Mouse (Mus musculus): ENCODE results near the gene Sh3gl2.

Sh3gl2 gene

DNA sequence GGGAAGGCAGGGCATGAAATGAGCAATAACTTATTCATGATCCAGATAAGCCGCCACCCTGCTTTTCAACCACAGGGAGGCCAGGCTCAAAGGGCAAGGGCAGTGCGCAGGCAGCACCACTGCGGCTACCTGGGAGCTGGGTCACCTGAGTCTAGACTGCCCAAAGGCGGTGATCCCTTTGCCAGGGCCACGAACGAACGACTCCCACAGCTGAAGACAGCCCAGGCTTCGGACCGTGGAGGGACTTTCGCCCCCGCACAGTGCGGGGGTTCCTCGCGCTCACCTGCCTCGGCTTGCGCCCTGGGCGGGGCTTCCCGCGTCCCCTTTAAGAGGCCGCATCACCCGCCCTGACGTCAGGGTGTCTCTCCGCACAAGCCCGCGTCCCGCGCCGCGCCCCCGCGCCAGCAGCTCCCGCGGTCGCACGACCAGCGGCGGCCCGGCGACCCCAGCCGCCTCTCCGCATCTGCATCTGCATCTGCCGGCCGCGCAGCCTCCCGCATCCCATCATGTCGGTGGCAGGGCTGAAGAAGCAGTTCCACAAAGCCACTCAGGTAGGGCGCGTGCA, at the start of gene Sh3gl2:
TSS of gene Sh3gl2 (plus strand) at position 56 of the 565 bp plus-strand sequence.
- DNase-seq: peak; percentile 87

DNA sequence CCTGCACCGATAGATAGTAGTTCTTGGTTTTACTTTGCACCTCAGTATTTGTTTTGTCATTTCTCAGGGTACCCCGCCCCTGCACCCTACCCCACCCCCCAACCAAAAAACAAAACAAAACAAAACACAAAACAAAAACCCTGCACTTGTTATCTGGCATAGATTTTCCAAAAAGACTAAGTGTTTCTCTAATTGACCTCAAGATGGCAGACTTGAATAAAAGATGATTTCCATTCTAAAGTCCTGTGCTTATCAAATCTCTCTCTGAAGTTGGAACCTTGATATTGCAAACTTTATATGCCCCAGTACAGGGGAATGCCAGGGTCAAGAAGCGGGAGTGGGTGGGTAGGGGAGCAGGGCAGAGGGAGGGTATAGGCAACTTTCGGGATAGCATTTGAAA, 43.8 kb upstream of the Sh3gl2 start:
- no peak for DNase-seq

DNA sequence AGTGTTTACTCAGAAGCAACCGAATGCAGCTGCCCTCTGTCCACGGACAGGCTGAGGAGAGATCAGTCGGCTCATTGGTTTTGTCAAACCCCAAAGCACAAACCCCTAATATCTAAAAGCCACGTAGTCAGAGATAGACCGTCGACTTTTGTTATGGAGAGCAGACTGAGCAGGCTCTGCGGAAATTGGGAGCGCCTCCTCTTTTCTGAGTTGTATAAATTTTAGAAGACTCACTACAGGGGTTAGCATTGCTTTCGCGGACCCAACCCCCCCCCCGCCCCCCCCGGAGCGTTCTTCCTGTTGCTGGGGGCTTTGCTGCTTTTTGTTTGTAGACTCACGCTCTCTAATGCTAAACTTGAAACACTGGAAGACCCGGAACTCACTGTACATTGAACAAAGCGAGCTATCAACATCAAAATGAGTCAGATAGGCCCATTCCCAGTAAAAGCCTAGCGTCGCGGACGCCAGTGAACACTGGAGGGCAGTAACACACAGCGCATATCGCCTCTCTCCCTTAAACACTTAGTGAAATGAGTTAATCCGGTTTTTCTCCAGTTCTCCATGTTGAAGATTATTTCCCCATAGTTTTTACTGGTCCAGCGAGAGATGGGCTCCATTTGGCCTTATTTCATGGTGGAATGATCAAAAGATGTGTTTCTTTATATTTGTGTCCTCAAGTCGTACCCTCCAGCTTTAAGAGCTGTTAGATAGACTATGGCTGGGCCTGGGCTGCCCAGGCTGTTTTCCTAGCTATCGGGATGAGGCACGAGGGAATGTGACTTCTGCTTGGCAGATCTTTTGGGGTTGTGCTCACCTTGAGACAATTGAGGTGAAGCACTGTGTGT, 42.2 kb upstream of the Sh3gl2 start:
- DNase-seq: no peak

DNA sequence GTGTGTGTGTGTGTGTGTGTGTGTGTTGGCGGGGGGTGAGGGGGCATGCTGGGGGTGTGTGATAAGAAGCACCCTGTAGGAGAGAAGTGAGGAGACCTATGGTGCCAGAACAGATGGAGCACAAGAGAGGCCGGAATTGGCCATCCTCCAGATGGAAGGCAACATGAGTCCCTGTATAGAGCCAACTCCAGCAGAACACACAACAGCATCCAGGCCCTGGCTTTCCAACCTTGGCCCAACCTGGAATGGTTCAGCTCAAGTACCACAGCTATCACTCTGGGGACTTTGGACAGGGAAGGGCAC, 41.7 kb upstream of the Sh3gl2 start:
- no peak for DNase-seq

DNA sequence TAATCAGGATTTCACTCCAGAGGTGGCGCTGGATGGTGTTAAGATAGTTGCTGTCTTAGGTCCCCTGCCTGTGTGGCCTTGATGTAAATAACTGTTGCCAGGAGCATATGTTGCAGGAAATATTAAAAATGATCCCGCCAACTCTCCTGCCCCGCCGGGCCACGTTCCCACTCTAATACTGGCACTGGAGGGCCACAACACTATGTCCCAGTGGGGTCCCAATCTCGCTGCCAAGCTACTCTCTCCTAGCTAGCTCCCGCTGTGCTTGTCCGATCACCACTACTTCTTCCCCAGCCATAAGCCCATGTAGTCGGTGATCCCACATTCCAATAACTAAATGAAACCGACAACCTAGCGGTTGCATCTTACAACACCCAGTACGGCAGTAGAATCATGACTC, 36.9 kb upstream of the Sh3gl2 start:
- DNase-seq: no peak

DNA sequence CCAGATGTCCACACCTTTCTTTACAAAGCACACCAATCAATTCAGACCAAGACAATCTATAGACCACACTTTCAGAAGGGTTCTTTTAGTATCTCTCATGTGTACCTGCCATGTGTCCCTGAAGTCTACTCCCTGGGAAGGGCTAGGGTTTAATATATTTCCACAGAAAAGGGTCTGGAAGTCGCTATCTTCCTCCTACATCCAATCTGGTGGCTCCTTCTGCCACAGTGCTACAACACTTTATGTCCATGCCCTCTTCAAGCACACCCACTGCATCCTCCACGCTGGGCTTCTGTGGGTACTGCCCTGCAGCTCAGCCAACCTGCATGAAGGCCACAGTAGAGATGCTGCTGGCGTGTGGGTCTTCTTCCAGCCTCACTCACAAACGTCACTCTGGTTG, 29.5 kb upstream of the Sh3gl2 start:
- DNase-seq: no peak

DNA sequence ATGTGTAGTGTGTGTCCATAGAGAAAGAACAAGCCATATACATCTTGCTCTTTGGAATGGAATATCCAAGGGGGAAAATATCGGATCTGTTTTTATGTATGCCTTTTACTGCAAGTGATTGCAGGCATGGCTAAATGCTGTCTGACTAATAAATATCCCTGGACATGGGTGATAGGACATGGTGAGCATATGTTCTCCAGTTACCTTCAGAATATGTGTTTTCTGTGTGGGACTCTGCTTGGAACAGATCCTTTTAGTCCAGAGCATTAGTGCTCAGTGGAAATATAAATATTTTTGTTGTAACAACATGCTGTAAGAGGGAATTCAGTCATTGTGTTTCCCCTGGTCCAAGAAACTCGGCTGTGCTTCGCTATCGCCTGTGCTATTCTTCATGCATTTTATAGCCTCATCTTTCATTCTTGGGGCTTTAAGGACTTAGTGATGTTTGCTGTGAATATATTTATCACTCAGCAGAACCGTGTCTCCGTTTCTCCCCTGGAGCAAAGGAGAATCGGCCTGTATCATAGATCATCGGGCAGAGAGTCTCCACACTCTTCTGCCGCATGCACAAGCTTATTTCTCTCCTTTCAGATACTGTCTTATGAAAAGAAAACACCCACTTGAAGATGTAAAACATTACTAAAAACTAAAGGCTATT, 26.4 kb upstream of the Sh3gl2 start:
- DNase-seq: no peak

DNA sequence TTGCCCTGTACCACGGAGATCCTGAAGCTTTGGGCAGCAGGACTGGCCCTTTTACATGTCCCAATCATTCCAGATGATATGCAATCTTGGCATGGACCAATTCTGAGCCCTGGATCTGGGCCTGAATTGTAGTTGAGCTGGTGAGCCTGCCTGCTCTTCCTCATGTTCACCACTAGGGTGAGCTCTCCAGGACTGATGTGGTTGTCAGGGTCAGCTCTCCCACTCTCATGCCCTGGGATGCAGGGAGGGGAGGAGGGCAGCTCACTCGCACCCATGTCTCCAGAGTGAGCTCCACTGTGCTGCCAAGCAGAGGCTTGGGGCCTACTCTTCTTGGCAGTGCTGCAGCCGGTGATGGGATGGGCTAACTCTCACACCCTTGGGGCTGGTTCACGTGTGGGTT, 18.9 kb upstream of the Sh3gl2 start:
- no peak for DNase-seq

DNA sequence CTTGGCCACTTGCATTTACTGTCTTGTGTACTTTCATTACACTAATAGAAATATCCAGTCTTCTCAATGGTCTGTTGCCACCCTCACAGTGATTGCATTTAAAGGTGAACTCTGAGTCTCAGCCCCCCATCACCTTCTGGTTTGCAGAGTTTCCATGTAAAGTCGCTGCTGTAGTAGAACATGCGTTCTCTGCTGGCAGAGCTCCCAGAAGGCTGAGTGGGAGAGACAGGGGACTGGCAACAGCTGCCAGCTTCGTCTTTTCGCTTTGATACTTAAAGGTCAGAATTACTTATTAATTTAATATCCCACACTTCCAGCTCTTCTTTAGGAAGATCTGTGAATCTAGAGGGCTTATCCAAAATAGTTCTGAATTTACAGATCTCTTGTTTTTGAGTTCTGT, 8.7 kb upstream of the Sh3gl2 start:
- DNase-seq: no peak

DNA sequence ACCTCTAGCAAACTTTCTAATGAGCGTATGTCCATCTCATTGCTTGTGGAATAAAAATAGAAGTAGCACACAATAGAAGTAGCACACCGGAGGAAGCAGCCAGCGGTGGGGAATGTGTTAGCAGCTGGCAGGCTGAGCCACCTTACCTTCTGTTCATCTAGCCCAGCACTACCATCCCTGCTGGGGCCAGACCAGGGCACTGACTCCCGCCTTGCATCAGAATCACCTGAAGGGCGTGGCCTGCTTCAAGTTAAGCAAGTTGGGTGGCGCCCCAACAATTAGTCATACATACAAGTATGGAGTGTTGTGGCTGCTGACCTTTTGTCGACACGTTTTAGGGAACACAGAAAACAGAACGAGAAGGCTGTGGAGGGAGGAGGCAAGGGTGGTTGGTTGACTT, 6.5 kb upstream of the Sh3gl2 start:
- DNase-seq: no peak

DNA sequence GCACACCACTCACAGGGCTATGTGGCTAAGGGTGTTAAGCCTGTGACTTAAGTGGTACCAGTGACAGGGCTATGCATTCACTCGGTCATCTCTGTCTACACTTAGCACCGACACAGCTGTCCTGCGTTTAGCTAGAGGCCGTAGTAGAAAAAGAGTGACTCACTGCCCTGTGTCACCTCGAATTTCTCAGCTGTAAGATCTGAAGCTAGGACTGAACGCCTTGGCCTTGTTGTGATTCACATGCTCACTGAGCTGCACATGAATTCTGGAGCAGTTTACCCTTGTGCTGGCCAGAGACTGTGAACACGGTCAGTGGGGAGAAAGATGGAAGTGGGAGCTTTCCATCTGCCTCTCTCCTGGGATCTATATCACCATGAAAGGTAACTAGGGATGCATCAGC, 2.3 kb upstream of the Sh3gl2 start:
- peak; percentile 87 for DNase-seq

DNA sequence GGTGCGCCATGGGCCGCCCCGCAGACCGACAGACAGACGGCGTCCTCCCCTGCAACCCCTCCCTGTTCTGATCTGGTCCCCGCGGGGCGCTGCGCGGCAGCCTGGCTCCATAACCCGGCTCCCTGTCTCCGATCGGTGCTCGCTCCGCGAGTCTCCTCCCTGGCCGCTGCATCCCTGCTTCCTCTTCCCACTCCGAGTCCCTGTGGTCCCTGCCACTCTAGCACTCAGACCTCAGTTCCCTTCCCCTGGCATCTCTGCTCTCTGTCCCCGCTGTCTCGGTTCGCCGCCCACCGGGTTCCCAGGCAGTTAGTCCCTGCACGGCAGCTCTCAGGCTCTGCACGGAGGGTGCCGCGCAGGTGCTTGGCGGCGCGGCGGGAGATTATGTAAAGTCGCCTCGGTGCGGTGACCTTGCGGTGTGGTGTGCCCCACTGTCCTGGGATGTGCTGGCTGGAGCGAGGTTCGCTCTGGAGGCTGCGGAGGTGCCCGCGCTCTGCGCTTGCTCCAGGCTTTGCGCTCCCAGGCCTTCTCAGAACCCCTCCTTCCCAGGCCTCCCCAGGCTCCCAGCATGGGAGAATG, 798 bp downstream of the Sh3gl2 start:
- no peak for DNase-seq

DNA sequence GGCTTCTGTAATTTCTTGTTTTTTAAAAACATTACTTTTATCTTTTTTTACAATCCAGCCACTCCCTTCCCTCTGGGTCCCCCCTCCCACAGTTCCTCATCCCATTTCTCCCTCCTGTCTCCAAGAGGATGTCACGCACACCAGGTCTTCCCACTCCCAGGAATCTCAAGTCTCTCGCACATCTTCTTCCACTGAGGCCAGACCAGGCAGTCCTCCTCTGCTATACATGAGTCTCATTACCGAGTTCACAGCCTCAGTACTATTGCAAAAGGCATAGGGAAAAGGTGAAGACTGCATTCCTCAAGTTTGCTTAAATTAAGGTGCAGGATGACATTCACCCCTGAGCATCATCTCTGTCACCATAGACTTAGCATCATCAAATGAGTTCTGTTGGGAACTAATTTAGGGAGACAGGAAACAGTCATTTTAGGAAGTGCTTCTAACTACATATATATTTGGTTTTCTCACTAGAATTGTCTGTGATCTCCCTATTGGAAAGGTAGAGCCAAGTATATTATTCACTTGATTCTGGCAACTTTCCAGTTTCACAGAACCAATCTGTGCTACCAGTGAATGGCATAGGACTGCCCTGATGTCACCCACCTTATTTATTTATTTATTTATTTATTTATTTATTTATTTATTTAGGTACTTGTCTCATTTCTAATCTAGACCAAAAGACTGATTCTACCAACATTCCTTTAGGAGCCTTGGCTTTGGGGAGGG, 1.9 kb downstream of the Sh3gl2 start:
- DNase-seq: no peak

DNA sequence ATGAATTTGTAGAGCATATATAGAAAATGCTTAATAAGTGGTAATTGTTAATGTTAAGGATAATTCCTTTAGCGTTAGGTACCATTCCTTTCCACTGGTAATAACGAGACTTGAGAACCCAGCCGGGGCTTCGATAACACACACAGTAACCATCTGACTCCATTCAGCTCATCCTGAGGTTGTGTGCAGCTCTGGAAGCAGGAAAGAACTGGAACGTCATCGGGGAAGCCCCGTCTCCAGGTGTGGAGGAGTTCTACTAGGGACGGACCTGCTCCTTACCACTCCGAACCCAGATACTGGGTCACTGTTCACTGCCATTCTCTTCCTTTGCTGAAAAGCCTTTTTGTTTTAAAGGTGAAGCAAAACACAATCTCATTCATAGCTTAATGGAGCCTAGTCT, 2.6 kb downstream of the Sh3gl2 start:
- DNase-seq: no peak

DNA sequence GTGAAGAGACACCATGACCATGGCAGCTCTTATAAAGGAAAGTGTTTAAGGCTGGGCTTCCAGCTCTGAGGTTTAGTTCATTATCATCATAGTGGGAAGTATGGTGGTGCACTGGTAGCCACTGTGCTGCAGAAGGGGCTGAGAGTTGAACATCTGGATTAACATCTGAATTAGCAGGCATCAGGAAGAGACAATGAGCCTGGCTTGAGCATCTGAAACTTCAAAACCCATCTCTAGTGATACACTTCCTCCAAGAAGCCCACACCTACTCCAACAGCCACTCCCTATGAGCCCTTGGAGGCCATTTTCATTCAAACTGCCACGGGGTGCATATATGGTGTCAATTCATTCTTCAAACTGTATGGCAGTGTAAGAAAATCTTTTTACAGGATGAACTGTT, 3.6 kb downstream of the Sh3gl2 start:
- DNase-seq: no peak

DNA sequence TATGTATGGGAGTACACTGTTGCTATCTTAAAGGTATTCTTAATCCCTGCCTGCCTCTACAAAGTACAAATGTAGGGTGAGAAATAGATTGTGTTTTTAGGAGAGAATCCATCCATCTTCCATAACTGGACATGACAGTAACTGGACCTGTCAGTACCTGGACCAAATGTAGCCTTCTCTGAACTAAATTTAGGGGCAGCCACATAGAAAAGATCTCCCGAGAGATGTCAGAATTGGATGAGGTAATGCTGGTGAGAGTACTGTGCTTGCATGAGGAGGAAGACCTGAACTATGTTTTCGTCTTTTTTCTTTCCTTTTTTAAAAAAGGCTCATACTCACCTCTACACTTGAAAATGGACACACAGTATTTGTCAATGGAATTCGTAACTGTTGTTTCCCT, 6.0 kb downstream of the Sh3gl2 start:
- no peak for DNase-seq

DNA sequence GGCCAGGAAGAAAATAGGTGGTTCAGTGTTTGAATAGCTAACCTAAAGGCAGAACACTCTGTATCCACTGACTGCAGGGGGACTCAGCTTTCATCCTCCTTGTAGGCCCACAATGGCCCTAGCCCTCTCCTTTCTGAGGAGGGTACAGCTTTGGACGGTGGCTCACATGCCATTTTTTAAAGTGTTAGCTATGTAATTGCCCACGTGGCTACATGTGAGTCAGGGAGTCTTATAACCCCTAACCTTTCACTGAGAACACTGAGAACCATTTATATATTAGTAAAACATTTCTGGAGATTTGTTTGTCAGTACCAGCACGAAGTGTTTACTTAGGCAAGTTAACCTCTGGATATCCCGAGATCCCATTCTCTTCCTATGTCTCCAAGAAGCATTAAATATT, 12.1 kb downstream of the Sh3gl2 start:
- no peak for DNase-seq

DNA sequence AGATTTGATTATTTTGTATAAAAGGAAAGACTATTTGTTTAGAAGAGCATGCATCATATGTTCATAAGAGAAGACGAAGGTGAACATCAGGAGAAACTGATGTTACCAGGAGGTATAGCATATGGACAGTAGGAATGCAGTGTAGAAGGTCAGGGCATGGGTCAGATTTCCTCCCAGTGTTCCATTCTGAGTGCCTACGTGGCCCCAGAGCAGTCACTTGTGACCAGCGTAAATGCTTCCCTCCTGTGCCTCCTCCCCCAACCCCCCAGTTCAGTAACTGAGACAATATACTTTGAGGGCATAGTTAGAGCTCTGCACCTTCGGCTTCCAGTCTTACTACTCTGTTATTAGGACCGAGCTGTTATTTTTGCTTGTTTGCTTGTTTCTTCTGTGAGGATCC, 17.8 kb downstream of the Sh3gl2 start:
- no peak for DNase-seq

DNA sequence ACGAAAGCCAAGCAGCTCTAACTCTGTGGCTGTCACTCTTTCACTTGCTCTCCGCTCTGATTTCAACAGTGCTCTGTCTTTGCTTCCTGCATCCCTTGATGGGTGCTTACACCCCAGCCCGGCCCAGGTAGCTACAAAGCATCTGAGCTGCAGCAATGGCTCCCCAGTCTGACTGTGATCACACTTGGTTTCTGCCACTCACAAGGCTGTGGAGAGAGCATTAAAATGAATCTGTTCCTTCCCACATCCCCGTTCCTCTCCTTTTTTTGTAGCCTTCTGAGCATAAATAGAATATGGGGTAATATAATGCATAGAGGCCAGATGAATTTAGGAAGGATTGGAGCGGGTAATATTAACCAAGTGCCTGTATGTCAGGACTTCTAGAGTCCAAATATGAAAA, 21.8 kb downstream of the Sh3gl2 start:
- DNase-seq: no peak

DNA sequence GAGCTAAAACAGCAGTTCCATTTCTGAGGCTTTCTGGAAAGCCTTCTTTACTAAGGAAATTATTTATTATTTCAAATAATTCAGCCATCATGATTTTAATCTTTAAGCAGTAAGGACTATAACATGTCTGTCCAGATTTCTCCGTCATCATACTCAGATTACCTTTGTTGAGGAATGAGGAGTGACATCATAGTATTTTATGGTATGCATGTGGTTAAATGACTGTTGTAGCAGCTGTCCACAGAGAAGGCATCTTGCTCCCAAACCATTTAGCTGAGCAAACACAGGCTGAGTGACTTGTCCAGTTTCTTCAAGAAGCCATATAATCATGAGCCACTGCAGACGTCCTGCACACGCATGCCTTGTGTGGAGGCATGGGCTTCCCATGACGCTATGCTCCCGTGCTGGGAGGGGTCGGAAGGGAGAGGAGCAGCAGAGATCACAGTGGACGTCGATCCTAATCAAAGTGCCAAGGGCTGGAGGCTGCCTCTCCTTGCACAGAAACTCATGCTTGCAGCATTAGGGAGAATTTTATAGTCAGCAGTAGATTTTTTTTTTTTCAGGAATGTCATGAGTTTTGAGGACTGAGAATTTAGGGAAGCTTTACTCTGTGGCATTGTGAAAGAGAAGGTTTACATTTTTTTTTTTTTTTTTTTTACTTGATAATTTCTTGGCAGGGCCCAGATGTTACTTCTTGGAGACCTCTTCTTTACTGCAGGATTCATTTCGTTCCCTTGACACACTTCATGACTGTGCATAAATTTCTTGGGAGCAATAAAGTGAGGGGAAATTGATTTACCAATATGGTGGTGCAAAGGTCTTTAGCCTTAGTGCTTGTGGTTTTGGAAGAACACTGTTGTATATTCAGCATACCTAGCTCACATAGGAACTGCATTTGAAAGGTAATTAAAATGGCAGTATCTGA, 23.0 kb downstream of the Sh3gl2 start:
- no peak for DNase-seq

DNA sequence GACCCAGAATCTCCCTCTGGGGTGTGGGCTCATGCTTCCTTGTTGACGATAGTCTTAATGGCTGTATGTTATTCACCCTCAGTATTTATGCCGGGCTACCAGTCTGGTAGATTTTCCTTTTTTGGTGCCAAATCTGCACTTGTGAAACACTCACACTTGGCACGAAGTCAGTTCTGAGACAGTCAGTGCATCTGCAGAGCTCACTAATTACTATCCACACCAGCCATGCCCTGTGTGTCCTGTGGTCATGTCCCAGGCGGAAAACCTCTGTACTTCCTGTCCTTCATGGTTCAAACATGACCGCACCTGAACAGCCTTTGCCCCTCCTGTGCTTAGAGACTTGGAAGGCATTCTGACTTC, 23.6 kb downstream of the Sh3gl2 start:
- no peak for DNase-seq

Measured in heart, adult 11 months (tissue).